Mouse (Mus musculus) stomach, postnatal 0 days (tissue): ENCODE measurements at regions not wholly inside any gene's neighbourhood (a gene's known extent, or its start where the extent isn't known, plus 50 kb on each side); places are given as distances from the start of the nearest gene placed in this dataset.

Experiments used
- CTCF ChIP-seq: IDR thresholded peaks from 2 replicates; pipeline ENCODE4 v1.5.1; 2016; ENCODE audit warnings: antibody characterized with exemption, low read depth, mild to moderate bottlenecking, moderate library complexity
- EP300 ChIP-seq: optimal IDR thresholded peaks from 2 replicates; pipeline ENCODE3; 2016; ENCODE audit warnings: antibody characterized with exemption

DNA sequence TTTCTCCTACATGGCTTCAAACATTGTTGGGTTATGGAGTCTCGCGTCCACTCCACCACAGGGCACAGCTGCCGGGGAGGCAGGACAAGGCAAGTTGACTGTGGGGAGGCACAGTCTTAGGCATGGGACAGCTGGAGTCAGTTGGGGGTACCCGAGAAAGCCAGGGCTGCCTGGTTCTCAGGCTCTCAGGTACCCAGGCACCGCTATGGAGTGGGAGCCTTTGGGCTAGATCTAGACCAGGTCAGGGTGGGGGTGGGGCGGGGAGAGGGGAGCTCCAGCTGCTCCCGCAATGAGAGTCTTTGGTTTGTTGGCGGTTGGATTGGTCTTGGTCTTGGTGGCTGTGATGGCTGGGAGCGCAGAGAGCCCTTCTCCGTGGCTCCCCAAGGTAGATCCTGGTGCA is 512.2 kb downstream of the Gbe1 start:
- TF ChIP-seq CTCF: no peak
- no peak for TF ChIP-seq EP300
